Mouse (Mus musculus) skeletal muscle tissue, adult 2 months (tissue): Measurements from ENCODE around the gene Rims4.

Experiments used
- DNase-seq: peaks from one replicate; pipeline ENCODE4 v3.0.0-alpha.2; 2012; ENCODE audit warnings: low read depth, low spot score

Rims4 gene

DNA sequence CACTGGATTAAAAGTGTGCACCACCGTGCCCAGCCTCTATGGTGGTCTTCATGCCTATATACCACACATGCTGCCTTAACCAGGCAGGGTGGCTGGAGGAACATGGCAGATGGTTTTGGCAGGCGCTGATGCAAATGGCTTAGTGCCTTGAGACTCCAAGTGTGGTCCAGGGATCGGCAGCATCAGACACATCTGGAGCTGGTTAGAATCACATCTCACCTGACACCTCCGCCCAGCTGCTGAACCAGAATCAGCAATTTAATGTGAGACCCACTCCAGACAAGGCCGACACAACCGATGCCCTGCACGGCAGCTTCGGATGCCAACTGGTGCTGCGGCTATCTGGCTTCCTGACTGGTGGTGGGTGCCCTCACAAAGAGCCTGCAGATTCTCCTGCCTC, 52.4 kb downstream of the Rims4 start:
- DNase-seq = no peak

DNA sequence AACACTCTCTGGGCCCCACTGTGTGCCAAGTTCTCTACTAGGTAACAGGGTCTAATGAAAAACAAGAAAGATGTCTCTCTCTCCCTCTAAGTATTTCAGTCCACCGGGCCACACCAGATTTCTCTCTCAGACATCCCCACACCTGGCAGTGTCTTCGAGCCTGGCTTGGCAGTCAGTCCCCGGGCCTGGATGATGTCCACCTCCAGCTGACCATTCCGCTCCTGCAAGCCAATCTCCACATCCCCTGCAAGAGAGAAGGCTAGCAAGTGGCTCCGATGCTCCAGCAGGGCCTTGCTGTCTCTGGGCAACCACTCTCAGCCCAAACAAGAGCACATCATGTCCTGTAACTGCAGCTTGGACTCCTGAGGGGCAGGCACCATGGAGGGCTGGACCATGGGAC, 53.2 kb downstream of the Rims4 start:
- DNase-seq = no peak

DNA sequence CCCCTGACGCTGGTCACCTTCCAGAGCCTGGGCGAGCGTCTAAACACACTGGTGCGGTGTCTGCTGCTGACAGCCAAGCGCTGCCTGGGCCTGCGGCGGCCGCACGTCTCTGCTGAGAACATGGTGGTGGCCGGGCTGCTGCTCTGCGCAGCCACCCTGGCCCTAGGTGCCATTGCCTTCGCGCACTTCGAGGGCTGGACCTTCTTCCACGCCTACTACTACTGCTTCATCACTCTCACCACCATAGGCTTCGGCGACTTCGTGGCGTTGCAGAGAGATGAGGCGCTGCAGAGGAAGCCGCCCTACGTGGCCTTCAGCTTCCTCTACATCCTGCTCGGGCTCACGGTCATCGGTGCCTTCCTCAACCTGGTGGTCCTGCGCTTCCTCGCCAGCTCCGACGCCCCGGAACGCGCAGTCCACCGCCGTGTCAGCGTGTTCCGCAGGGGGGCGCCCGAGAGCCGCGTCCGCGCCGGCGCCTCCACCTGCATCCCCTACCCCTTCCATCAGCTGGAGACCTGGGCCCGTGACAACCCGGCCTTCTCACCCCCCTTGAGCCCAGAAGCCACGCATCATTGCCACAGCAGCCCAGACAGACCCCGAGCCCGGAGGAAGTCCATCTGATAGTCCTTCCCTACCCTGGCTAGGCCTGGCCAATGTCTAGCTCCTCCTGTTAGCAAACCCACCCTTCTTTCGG, 60.1 kb downstream of the Rims4 start:
- DNase-seq = no peak

DNA sequence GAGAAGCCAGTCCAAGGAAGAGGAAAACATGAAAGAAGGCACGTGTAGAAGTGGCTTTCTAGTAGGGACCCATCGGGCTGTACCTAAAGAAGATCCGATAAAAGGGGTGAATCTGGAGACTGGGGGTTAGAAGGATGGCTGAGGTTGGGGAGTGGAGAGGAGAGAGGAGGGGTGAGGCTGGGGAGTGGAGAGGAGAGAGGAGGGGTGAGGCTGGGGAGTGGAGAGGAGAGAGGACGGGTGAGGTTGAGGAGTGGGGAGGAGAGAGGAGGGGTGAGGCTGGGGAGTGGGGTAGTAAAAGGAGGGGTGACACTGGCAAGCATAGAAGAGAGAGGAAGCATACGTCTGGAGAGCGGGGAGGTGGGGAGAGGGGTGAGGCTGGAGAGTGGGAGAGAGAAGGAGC, 61.2 kb downstream of the Rims4 start:
- DNase-seq = no peak

DNA sequence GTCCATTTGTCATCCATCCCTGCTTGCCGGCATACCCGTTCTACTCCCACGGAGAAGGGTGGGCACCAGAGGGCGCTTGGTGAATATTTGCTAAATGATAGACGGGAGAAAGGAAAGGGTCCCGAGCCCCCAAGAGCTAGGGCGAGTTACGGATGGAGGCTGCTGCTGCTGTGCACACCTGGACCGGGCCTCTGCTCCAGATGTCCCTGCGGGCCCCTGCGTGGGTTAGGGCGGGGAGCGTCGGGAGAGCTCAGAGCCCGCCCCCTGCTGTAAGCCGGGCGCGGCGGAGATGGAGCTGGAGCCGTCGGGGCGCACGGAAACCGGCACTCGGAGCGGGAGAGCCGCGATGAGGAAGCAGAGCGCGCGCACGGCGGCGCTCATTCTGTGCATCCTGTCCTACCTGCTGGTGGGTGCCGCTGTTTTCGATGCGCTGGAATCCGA, 65.0 kb downstream of the Rims4 start, which contains the start of gene Kcnk15:
TSS of gene Kcnk15 (plus strand) at position 191 of the 441 bp plus-strand sequence.
- DNase-seq = no peak

DNA sequence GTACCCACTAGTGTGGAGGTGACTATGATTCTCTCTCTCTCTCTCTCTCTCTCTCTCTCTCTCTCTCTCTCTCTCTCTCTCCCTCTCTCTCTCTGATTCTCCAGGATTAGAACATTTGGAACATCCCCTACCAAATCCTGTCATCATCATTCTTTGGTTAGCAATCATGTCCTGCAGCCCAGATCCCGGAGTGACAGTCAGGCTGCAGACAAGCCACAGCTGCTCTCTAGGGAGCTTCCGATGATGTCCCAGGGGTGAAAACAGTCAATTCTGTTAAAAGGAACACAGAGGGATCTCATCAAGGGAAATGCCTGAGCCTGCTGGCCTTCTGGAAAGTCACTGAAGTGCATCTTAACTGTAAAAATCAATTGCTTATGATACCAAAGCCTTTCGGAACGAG, 76.4 kb downstream of the Rims4 start:
- no peak for DNase-seq

DNA sequence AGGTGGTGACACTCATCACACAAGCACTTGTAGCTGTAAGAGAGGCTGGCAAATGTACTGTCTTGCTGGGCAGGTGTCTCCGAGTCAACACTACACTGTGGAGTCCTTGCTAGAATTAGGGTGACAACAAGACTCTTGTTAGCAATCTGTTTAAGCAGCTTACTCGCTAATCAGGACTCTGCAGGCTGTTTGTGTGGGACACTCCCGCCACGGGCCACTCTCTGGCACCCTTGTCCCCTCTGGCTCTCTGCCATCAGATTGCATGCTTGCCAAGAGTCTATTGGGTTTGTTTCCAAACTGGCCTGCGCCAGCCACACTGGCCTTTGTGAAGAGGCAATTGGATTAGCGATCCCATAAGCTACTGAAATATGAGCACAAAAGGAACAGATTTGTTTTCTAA, 79.0 kb downstream of the Rims4 start:
- DNase-seq = no peak

DNA sequence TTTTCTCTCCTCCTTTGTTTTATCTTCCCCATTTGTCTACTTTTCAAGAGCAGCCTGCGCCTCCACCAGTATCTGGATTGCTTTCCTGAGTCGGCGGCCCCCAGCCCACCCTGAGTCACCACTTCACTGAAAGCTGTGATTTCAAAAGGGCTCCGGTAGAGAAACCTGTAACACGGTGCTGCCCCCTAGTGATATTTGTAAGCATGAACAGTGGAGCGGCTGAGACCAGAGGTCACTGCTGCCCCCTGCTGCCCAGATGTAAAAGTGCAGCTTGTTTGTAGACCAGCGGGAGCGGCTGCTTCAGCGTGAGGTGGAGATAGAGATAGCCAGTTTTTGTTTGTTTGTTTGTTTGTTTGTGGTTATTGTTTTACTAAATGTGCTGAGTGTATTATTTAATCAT, 80.4 kb downstream of the Rims4 start:
- peak; percentile 70 for DNase-seq

DNA sequence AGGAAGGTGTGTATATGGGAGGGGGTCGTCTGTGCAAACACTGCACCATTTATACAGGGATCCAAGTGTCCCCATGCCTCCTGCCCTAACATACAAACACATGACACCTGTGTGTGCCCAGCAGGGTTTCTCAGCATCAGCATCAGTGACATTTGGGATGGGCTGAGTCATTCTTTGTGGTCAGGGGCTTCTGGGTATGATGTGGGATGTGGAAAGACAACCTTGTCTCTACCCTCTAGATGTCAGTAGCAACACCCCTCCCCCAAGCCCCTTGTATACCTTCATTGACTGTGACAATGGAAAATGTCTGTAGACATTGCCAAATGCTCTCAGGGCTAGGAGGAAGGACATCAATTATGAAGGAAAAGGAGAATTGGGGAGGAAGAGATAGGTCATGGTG, 87.3 kb downstream of the Rims4 start:
- DNase-seq = no peak

DNA sequence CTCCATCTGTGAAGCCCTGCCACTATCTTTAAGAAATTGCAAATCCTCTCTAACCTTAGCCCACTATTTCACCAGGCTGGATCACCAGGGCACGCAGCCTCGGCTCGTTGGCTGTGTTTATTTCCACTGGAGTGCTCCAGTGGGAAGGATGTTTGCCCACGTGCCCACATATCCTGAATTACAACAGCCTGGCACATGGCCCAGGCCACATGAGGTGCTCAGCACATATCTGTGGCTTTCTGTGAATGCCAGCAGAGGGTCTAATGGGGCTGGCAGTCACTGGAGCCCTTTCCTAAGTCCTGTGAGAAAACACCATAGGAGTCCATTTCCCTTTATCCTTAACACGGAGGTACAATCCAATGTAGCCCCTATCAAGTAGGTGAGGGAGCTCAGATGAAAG, 92.0 kb downstream of the Rims4 start:
- DNase-seq = no peak

DNA sequence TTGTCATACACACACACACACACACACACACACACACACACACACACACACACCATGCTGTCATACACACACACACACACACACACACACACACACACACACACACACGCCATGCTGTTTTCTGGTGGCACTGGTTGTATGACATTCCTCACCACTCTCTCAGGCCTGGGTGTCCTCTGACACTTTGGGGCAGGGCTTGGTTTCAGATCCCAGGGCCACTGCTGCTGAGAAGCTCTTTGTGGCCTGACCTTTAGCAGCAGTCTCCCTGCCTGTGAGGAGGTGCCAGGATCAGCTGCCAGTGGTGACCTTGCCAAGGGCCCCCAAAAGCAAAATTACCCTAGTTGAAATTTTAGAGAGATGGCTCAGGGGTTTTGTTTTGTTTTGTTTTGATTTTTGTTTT, 92.6 kb downstream of the Rims4 start:
- no peak for DNase-seq

DNA sequence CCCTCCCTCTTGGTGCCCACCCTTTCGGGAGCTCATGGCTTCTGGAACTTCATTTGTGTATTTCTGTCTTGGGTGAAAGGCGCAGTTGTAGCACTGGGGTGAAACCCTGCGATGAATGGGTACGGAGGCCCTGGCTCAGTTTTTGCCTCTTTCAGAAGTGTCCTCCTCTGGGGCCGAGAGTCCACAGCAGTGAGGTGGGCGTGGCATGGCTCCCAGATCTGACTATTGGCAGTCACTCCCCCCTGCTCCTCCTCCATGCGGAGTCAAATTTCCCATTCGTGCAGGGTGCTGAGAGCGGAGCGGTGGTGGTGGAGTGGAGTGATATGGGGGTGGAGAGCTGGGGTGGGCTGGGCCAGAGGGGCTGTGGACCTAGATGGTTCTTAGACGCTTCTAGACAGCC, 94.7 kb downstream of the Rims4 start:
- DNase-seq = peak; percentile 55

DNA sequence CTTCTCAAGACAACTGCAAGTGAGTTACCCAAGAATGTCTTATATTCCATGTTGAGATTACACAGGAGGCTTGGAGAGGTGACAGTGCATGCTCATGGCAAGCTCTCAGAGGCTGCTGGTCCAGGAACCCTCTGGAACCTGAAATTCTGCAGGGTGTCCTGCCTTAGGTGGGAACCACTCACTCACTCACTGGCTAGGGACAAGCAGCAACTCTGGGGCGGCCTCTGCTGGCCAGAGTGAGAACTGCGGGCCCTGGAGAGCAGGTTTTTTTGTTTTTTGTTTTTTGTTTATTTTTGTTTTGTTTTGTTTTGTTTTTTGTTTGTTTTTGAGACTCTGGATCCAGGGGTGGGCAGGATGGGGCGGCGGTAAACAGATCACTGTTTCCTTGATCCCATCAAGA, 95.2 kb downstream of the Rims4 start:
- no peak for DNase-seq

DNA sequence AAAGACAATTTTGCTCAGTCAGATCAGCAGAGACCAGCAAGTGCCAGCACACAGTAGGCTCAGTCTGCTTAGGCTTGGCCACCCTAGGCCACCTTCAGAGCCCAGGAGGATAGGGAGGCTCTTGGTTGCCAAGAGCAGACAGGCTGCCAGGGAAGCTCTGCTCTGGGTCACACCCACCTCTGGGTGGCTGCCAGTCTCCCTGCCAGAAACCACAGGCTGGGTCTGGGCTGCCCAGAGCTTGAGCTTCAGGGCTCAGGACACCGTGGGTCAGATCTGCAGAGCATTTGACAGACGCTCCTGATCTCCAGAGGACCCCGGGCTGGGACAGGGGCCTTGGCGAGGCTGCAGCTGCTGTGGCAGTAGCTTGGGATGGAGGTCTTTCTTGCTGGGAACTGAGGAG, 97.9 kb downstream of the Rims4 start, which contains the start of gene Ccn5:
TSS of gene Ccn5 (plus strand) at position 255 of the 400 bp plus-strand sequence.
- peak; percentile 91 for DNase-seq

DNA sequence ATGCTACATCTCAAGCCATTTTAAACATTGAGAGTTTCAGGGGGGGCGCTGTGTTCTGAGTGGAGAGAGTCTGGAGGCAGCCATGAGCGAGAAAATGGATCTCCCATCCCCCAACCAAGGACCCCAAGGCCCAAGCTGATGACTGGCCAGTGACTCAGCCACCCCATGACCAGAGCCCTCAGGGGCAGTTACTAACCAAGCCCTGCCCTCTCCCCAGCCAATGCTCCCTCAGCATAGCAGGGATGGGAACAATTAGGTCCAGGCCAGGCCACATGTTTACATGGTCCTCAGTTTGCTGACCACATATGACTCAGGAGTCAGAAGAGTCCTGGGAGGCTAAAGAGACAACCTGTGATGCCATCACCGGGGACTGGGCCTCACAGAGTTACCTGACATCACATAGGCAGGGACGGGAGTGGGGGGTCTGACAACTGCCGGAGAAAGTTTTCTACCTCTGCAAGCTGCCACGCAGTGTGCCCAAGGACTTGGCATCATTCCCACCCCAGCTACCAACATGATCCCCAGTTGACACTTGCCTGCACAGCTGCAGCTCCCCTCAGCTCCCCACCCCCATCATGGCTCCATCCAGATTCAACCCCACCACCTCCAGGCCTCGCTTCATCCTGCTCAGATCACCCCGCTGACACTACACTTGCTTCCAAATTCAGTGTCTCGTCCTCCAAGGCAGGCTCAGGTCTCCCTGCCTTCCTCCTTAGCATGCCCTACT, 103.6 kb downstream of the Rims4 start:
- DNase-seq = no peak

DNA sequence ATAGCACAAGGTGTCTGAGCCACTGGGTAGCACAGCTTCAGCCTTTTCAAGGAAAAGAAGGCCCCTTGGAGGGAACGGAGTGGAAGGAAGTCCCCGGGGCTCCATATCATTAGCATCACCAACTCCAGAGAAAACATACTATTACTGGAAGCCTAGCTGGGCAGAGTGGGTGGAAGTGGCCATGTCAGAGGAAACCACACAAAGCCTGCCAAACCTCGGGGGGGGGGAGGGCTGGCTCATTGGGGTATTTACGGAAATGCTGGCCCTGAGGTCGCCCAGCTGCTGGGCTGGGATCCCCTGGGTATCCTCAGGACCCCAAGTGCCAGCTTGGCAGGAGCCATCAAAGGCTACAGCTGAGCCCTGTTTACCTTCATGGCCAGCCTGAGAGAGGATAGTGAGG, 105.4 kb downstream of the Rims4 start:
- DNase-seq = no peak
